Mouse (Mus musculus): ENCODE results near the gene Vps45. TPM values are rescaled to one million over a fixed set of nuclear protein-coding genes. Genes with fewer than 3 reads are reported as not detected.

Vps45 gene
- total RNA-seq, 2 experiments from 2014 or later = 24.5 to 32.6 TPM

GRCm38 (mm10) chr3:95999308-96000079 lies 58.8 kb downstream of the Vps45 start:
- DNase-seq (ENCODE audit: low spot score in 2 of 2) = no peak

GRCm38 (mm10) chr3:95997203-95997721 lies 61.0 kb downstream of the Vps45 start:
- DNase-seq (ENCODE audit: low spot score in 2 of 2) = no peak

- no peak for DNase-seq (ENCODE audit: low spot score in 2 of 2)
Measured at GRCm38 (mm10) chr3:95996451-95997073, 61.7 kb downstream of the Vps45 start.

- peak; percentile 44 to 72 for DNase-seq (ENCODE audit: low spot score in 2 of 2)
Measured at GRCm38 (mm10) chr3:95995802-95996428, 62.4 kb downstream of the Vps45 start, which contains the start of gene Plekho1. Gene Plekho1, minus strand, starts transcription at chr3:95996001.

GRCm38 (mm10) chr3:95994975-95995801 lies 63.1 kb downstream of the Vps45 start:
- peak in 1 of 2 experiments; percentile 55 for DNase-seq (ENCODE audit: low spot score in 2 of 2)

- DNase-seq (ENCODE audit: low spot score in 2 of 2) = no peak
Measured at GRCm38 (mm10) chr3:95994381-95994846, 63.9 kb downstream of the Vps45 start.

- DNase-seq (ENCODE audit: low spot score in 2 of 2) = no peak
Measured at GRCm38 (mm10) chr3:95993881-95994280, 64.4 kb downstream of the Vps45 start.

- no peak for DNase-seq (ENCODE audit: low spot score in 2 of 2)
Measured at GRCm38 (mm10) chr3:95992990-95993603, 65.2 kb downstream of the Vps45 start.

GRCm38 (mm10) chr3:95990413-95990941 lies 67.8 kb downstream of the Vps45 start:
- no peak for DNase-seq (ENCODE audit: low spot score in 2 of 2)

- DNase-seq (ENCODE audit: low spot score in 2 of 2) = peak; percentile 40 to 75
Measured at GRCm38 (mm10) chr3:95988969-95989368, 69.3 kb downstream of the Vps45 start.

GRCm38 (mm10) chr3:95988138-95988537 lies 70.1 kb downstream of the Vps45 start:
- DNase-seq (ENCODE audit: low spot score in 2 of 2) = no peak

- no peak for DNase-seq (ENCODE audit: low spot score in 2 of 2)
Measured at GRCm38 (mm10) chr3:95987386-95988110, 70.7 kb downstream of the Vps45 start.

GRCm38 (mm10) chr3:95986984-95987383 lies 71.3 kb downstream of the Vps45 start:
- no peak for DNase-seq (ENCODE audit: low spot score in 2 of 2)

- peak; percentile 39 to 70 for DNase-seq (ENCODE audit: low spot score in 2 of 2)
Measured at GRCm38 (mm10) chr3:95986001-95986622, 72.2 kb downstream of the Vps45 start.

GRCm38 (mm10) chr3:95985209-95986000 lies 72.9 kb downstream of the Vps45 start:
- peak; percentile 40 to 66 for DNase-seq (ENCODE audit: low spot score in 2 of 2)

GRCm38 (mm10) chr3:95982129-95982528 lies 76.1 kb downstream of the Vps45 start:
- DNase-seq (ENCODE audit: low spot score in 2 of 2) = no peak

GRCm38 (mm10) chr3:95980276-95980970 lies 77.8 kb downstream of the Vps45 start:
- no peak for DNase-seq (ENCODE audit: low spot score in 2 of 2)
